Mouse (Mus musculus): Measurements from ENCODE around the gene Kmt2b.

DNA sequence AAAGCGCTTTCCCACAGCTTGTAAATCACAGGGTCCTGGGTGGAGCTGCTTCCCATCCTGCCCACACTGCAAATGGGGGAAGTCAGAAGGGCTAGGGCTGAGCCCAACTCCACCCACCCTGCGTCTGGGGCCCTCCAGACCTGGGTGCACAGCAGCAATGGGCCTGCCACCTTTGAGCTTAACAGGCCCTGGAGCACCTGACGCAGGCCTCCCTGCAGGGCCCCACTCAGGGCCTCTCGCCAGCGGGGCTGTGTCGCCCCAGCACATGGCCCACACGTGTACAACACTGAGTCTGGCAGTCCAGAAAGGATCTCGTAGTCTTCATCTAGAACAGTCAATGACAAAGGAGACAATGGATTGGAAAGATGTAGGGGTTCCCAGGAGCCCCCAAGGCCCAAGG is 8.6 kb downstream of the Kmt2b start:
- no peak for TF ChIP-seq CTCF (IDR thresholded peaks at IDR 0.05; ENCODE audit: extremely low read depth, insufficient read length, insufficient replicate concordance, low read depth, low read length)
- TF ChIP-seq POLR2A (IDR thresholded peaks at IDR 0.05; ENCODE audit: low read depth, low read length) = no peak

All from small intestine, adult 2 months (tissue).